Mouse (Mus musculus) lung, postnatal 36 days (tissue): ENCODE measurements around the gene Prkra.

Experiments
- DNase-seq: peaks from one replicate; pipeline ENCODE4 v3.0.0; 2022; ENCODE audit warnings: mixed read lengths

Prkra gene

GRCm38 (mm10) chr2:76647883-76648570 is at the start of gene Prkra, which contains the start of gene Pjvk:
Gene Prkra, minus strand, starts transcription at chr2:76648015.
Gene Pjvk, plus strand, starts transcription at chr2:76648476.
- peak; percentile 99 for DNase-seq

- peak; percentile 56 for DNase-seq
Observed at GRCm38 (mm10) chr2:76695290-76695689, 47.5 kb upstream of the Prkra start.

- no peak for DNase-seq
Observed at GRCm38 (mm10) chr2:76693765-76694164, 46.0 kb upstream of the Prkra start.

- DNase-seq = peak; percentile 86
Observed at GRCm38 (mm10) chr2:76690436-76691204, 42.8 kb upstream of the Prkra start.

GRCm38 (mm10) chr2:76688162-76688561 is 40.3 kb upstream of the Prkra start:
- DNase-seq = no peak

GRCm38 (mm10) chr2:76687608-76688007 is 39.8 kb upstream of the Prkra start:
- DNase-seq = no peak

- no peak for DNase-seq
Observed at GRCm38 (mm10) chr2:76686986-76687385, 39.2 kb upstream of the Prkra start.

- no peak for DNase-seq
Observed at GRCm38 (mm10) chr2:76682301-76682700, 34.5 kb upstream of the Prkra start.

- DNase-seq = peak; percentile 18
Observed at GRCm38 (mm10) chr2:76676401-76677226, 28.8 kb upstream of the Prkra start.

- no peak for DNase-seq
Observed at GRCm38 (mm10) chr2:76675949-76676348, 28.1 kb upstream of the Prkra start.

- DNase-seq = no peak
Observed at GRCm38 (mm10) chr2:76675451-76675850, 27.6 kb upstream of the Prkra start.

- peak; percentile 89 for DNase-seq
Observed at GRCm38 (mm10) chr2:76674725-76675427, 27.1 kb upstream of the Prkra start, which contains the start of gene Plekha3. Gene Plekha3, plus strand, starts transcription at chr2:76675281.

- DNase-seq = peak; percentile 87
Observed at GRCm38 (mm10) chr2:76673472-76674081, 25.8 kb upstream of the Prkra start.

GRCm38 (mm10) chr2:76672966-76673392 is 25.2 kb upstream of the Prkra start, which contains the start of gene Fkbp7:
Gene Fkbp7, minus strand, starts transcription at chr2:76673116.
- DNase-seq = peak; percentile 95

GRCm38 (mm10) chr2:76672134-76672745 is 24.4 kb upstream of the Prkra start:
- DNase-seq = no peak

- DNase-seq = no peak
Observed at GRCm38 (mm10) chr2:76671641-76672040, 23.8 kb upstream of the Prkra start.

- no peak for DNase-seq
Observed at GRCm38 (mm10) chr2:76667200-76667599, 19.4 kb upstream of the Prkra start.

GRCm38 (mm10) chr2:76665531-76665930 is 17.7 kb upstream of the Prkra start:
- no peak for DNase-seq

- no peak for DNase-seq
Observed at GRCm38 (mm10) chr2:76659419-76659818, 11.6 kb upstream of the Prkra start.

GRCm38 (mm10) chr2:76658551-76658950 is 10.7 kb upstream of the Prkra start:
- no peak for DNase-seq

GRCm38 (mm10) chr2:76655982-76656381 is 8.2 kb upstream of the Prkra start:
- peak; percentile 61 for DNase-seq
